Mouse (Mus musculus): ENCODE measurements around the gene Pbsn.
"Not testable (repeated sequence)": the region's sequence is repeated elsewhere in the genome, so short reads cannot be mapped to it uniquely, and the experiment has no call there.

The Pbsn gene

GRCm38 (mm10) chrX:77853523-77853922 lies at the start of gene Pbsn:
Gene Pbsn, minus strand, starts transcription at chrX:77853623.
- DNase-seq, result no peak

- DNase-seq, result not testable (repeated sequence)
These were observed 26.6 kb upstream of the Pbsn start for GRCm38 (mm10) chrX:77880033-77880432.

GRCm38 (mm10) chrX:77864458-77864857 lies 11.0 kb upstream of the Pbsn start, which contains the start of gene Gm14744:
Gene Gm14744, plus strand, starts transcription at chrX:77864758.
- not testable (repeated sequence) for DNase-seq

DNA sequence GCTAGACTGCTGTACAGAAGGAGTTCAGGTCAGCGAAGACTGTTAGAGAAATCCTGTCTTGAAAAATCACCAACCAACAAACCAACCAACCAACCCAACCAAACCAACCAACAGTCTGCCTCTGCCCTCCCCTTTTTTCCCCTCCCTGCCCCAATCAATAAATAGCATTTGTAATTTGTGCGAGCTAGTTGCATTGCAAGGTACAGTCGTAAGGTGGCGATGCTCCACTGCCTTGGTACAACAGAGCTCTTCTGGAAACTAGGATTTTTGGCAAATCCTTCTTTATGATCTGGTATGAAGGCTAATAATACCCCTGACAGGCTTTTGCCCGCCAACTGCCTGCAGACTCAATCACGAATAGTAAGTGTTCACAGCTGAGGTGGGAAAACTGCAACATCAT lies 41.4 kb downstream of the Pbsn start:
- no peak for DNase-seq

DNA sequence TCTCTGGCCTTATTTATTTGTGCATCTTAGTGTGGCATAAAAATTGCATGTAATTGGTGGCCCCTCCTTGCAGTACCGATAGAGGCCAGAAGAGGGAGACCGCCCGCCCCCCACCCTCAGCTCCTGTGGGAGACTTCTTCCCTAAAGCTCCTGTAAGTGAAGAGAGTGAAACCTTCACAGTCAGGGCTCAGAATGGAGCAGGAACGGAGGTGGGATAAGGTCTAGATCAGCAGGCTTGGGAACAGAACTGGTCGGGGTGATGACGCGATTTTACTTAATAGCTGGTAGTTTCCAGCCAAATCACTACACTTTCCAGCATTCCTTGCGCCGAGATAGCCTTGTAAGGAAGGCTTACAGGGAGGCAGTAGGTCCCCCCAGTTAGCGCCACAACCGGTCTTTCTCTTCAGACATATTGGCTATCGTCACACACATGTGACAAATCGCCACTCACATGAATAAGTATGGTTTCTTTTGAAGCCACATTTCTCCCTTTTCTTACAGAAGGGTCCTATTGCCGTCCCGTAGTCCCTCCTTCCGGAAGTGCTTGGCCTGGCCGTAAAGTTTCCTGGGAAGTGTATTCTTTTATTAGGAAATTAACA lies 42.7 kb downstream of the Pbsn start:
- DNase-seq, result peak; percentile 41

GRCm38 (mm10) chrX:77808602-77809001 lies 44.8 kb downstream of the Pbsn start:
- peak; percentile 75 for DNase-seq

GRCm38 (mm10) chrX:77802293-77802692 lies 51.1 kb downstream of the Pbsn start:
- no peak for DNase-seq

- DNase-seq, result no peak
These were observed 51.9 kb downstream of the Pbsn start for GRCm38 (mm10) chrX:77801543-77801942.

- no peak for DNase-seq
These were observed 53.9 kb downstream of the Pbsn start for GRCm38 (mm10) chrX:77799554-77799953.

- no peak for DNase-seq
These were observed 55.6 kb downstream of the Pbsn start for GRCm38 (mm10) chrX:77797801-77798200.

- no peak for DNase-seq
These were observed 56.5 kb downstream of the Pbsn start for GRCm38 (mm10) chrX:77796916-77797315.

DNA sequence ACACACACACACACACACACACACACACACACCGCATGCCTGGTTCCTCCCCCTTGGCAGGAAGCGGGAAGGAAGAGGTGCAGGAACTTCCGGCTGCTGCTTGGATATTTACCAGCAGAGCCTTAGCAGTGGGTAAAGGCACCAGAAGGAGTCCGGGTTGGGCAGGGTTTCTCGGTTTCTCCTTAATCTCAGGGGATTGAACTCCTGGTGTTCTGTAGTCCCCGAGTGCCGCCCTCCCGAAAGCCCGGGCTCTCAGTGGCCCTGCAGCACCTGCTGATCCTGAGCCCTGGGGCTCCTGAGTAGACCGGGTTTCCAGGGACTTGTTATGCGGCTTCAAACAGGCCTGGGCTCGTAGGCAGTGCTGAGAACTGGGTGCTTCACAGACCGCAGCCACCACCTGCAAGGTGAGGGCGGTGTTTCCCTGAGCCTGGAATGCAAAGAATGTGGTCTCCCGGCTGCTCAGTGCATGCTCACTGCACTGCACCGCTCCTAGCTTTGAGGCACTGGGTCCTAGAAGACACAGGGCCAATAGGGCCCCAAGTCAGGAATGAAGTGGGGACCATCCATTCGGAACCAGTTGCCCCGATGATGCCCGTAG lies 57.1 kb downstream of the Pbsn start, which contains the start of gene Prkx:
Prkx (minus strand) TSS at position 41 of the 598 bp plus-strand sequence.
- no peak for DNase-seq

DNA sequence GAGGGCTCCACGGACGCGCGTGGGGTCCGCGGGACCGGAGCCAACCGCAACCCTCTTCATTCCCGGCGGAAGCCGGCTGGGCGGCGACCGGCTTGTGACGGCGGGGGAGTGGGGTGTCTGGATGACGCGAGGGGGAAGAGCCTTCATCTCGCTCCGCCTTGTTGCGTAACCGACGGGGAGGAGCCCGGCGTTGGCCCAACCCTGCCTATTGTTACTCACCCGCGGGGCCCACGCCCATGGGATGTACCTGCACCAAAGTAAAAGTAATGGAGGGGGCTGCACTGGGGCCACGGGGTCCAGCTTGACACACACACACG lies 57.6 kb downstream of the Pbsn start:
- DNase-seq, result peak; percentile 91

DNA sequence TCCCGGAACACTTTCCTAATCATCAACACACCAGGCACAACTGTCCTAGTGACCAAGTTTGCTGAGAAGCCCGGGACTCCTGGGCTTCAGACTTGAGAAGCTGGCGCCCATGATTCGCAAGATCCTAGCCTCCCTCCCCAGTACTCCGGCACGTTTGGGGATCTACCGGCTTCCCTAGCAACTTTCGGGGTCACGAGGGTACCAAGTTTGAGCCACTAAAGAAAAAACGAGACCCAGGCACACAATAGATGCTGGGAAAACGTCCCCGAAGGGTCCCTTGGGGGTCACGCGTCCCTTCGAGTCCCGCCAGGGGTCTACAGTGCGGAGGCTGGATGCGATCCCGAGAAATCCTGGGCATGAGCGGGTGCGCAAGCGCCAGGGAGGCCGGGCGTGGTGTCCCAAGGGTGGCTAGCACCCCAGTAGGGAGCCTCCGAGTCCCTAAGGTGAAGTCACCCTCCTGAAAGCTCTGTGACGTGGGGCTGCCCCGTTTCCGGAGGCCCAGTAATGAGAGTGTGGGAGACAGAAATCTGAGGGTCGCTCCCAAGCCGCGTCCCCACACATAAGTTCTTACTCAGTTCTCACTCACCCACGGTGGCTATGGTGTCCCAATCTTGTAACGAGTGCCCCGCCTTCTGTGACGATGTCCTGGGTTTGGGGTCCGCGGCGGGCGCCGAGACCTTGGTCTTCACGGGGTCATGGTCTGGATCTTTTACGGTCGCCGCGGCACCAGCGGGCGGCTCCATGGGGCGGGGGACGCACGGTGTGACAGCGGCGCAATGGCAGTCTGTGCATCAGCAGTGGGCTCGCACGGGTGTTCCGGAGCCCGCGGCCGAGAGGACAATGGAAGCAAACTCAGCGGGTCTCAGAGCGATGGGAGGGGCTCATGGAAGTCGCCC lies 58.2 kb downstream of the Pbsn start:
- no peak for DNase-seq

- no peak for DNase-seq
These were observed 64.7 kb downstream of the Pbsn start for GRCm38 (mm10) chrX:77788675-77789074.
